Mouse (Mus musculus): ENCODE results near the gene Bex3. TPM values are rescaled to one million over a fixed set of nuclear protein-coding genes. Genes with fewer than 3 reads are reported as not detected.

Bex3 gene
- polyA plus RNA-seq (2012; rRNA removed), result 7.9 and 8.0 TPM in 2 replicates

DNA sequence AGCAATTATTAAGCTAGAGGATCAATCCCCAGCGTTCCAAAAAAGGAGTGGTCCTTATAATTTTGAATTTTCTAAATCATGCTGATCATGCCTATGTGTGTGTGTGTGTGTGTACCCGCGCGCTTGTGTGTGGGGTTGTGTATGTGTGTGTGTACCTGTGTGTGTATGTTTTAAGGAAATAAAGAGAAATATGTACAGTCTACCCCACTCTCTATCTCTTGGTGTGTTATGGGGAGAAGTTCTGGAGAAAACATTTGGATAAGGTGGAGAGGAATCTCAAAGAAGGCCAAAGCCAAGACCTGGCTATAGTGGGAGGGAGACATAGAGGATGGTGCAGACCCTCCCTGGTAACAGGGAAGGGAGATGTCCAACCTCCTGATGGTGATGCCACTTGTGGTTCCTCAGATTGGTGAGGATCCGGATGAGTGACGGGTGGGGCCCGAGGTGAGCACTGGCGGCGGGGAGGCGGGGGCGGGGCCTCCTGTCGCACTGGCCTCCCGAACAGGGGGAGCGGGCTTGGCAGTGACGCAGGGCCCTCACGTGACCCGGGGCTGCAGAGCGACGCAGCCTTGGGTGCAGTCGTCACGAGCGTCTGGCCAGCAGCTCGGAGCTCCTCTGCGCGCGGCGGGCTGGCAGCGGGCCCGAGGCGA, at the start of gene Bex3:
TSS of gene Bex3 (plus strand) at position 511 of the 650 bp plus-strand sequence.

DNA sequence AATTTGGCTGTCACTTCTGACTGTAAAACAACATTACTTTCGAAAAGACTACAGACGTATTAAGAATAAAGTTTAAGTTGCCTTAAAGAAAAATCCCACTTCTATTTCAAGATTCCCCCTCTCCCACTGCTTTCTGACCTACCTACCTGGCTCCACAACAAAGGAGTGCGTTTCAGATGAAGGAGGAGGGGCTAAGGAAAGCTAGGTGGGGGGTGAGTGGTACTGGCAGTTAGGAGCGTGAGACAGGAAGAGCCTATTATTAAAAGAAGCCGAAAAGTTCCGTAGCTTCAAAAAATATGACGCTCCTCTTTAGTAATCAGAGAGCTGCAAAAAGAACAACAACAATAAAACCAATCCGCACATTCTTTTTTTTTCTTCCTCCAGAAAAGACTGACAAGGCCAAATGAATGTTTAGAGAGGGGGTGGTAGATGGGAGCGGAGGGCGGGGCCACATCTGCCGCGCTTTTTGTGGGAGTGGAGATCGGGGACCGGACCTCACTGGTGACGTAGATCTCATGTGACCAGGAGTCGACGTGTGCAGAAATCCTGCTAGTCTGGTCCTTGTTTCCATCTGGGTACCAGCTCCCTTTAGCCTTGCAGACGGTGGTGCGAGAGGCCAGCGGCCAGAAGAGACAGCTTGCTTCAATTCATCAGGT, 25.4 kb upstream of the Bex3 start, which contains the start of gene Tceal9:
TSS of gene Tceal9 (plus strand) at position 506 of the 656 bp plus-strand sequence.

Other genes starting within 250 kb of the Bex3 start
- gene Arxes1, start 236.9 kb upstream of the Bex3 start, polyA plus RNA-seq (2012; rRNA removed), result 0.57 and 1.1 TPM in 2 replicates
- 1.1 and 1.6 TPM in 2 replicates for gene Bex2, start 202.0 kb upstream of the Bex3 start, polyA plus RNA-seq (2012; rRNA removed)
- gene Nxf3, start 185.0 kb upstream of the Bex3 start, polyA plus RNA-seq (2012; rRNA removed), result 0.02 and 0.04 TPM in 2 replicates
- 0.25 and 0.40 TPM in 2 replicates for gene Bex4, start 131.3 kb upstream of the Bex3 start, polyA plus RNA-seq (2012; rRNA removed)
- 0.25 and 0.27 TPM in 2 replicates for gene Tceal8, start 97.9 kb upstream of the Bex3 start, polyA plus RNA-seq (2012; rRNA removed)
- 0.28 TPM in 1 of 2 replicates, not detected in the other for gene Tceal5, start 66.4 kb upstream of the Bex3 start, polyA plus RNA-seq (2012; rRNA removed)
- not detected in 2 replicates for gene Tceal7, start 55.5 kb upstream of the Bex3 start, polyA plus RNA-seq (2012; rRNA removed)
- 0.24 and 0.53 TPM in 2 replicates for gene Bex1, start 54.7 kb upstream of the Bex3 start, polyA plus RNA-seq (2012; rRNA removed)
- 1.8 and 2.1 TPM in 2 replicates for gene Tceal9, start 25.2 kb upstream of the Bex3 start, polyA plus RNA-seq (2012; rRNA removed)
- gene Kir3dl1, start 247.7 kb downstream of the Bex3 start, polyA plus RNA-seq (2012; rRNA removed), result not detected in 2 replicates

All from stomach, adult 2 months (tissue).